Mouse (Mus musculus): ENCODE measurements around the gene Exosc7.

Gene Exosc7

DNA sequence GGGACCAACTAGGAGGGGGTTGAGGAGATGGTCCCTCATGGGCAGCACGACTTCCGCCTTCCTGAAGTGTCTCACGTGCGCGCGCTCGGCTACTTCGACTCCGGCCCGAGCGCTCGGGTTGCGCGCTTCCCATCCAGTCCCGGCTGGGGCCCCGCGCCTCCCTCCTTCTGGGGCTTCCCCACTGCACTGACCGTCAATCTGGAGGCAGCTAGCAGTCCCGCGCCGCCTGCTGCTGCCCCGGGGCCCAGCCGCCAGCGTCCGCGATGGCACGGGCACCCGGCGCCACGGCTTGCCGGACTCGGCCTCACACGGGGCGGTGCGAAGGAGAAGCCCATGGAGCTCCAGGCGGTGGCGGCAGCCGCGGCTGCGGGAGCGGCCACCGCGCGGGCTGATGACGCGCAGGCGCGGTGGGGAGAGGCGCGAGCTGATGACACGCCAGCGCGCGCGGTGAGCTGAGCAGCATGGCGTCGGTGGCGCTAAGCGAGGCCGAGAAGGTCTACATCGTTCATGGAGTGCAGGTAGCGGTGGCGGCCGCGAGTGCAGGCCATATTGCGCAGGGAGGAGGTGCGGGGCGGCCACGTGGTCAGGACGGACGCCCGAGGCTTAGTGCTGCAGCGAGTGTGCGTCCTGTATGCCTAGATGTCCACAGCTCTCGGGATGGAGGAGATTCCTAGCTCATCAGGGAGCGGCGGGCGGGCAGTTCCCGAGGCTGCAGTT lies at the start of gene Exosc7, which contains the start of gene Zdhhc3:
Gene Exosc7, plus strand, starts transcription at position 411 of the 717 bp plus-strand sequence.
Gene Zdhhc3, minus strand, starts transcription at position 401 of the 717 bp plus-strand sequence.
- DNase-seq (ENCODE audit: low read depth, low spot score), result peak; percentile 78

DNA sequence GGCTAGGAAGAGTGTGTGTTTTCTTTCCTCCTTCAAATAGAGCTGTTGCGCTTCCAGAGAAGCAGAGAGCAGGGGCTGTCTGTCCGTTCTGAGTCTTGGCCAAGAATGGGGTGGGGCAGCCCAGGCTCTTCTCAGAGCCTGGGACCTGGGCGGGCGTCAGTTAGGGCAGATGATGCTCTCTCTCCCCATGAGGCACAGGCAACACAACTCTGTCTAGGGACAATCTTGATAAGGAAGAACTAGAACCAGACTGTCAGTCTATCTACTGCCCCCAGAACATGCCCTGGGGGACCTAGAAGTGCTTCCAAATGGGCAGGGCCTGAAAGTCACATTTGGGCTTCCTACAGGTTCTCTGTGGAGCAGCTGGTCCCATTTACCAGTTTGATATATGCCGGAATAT lies 33.9 kb upstream of the Exosc7 start:
- DNase-seq (ENCODE audit: low read depth, low spot score), result no peak

DNA sequence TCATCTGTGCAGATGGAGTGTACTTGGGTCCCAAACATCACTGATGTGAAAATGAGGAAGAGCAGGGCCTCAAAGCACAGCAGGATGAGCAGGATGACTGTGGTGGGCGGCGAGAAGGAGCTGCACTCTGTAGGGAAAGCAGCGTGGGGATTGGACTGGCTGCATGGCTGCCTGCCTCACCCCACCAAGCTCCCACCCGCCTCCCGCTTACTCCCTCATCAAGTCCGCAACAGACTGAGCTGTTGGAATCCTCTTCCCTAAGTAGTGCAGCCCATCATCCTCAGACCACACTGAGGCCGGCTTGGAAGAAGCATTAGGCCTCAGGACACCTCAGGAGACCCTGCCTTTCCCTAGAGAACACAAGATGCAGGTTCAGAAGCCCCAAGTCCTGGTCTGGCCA lies 32.7 kb upstream of the Exosc7 start:
- no peak for DNase-seq (ENCODE audit: low read depth, low spot score)

DNA sequence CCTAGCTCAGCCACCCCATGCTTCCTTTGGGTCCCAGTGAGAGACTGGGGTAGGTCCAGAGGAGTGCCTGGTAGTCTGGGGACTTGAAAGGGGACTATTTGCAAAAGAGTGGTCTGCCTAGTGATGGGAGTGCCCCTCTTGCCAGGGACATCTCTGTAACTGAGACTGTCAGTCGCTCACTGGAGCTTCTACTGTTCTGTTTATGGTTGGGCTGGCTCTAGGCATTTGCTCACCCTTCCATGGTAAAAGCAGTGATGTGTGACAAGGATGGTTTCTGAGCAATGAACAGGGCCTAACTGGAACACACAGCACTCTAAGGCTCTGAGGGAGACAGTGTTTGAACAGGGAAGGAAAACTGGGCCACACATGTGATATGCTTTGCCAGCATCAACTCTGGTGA lies 32.2 kb upstream of the Exosc7 start:
- DNase-seq (ENCODE audit: low read depth, low spot score), result no peak

DNA sequence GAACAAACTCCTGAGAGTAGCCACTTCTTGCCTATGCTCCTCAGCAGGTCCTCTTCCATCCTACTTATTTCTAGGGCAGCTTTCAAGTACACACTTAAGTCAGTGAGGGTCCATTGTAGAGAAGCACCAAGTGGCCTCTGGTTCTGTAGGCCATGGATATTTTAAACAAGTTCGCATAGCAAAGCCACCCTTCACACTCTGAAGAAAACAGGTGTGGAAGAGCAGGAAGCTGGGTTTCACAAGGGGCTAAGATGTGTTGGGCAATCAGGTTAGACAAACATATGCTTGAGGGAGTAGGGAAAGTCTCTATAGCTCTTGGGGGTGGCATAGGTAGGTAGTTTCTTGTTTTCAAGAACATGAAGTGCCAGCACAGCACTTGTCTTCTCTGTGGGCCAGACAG lies 27.6 kb upstream of the Exosc7 start:
- DNase-seq (ENCODE audit: low read depth, low spot score), result no peak

DNA sequence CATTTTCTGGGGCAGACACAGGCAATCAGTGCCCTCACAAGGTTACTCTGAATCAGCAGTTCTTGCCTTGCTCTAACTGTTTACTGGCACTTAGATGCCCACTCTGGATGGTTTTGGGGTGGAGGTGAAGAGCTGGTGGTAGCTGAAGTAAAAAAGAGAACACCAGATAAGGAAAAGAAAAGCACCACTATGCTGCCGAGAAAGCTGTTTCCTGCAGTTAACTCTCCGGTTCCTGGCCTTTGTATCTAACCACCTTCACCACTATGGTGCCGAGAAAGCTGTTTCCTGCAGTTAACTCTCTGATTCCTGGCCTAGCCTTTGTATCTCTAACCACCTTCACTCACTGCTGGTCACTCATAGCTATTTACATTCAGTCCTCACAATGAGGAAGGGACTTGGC lies 25.5 kb upstream of the Exosc7 start:
- no peak for DNase-seq (ENCODE audit: low read depth, low spot score)

- no peak for DNase-seq (ENCODE audit: low read depth, low spot score)
These were observed 22.2 kb upstream of the Exosc7 start for GRCm38 (mm10) chr9:123090844-123091243.

GRCm38 (mm10) chr9:123099631-123100455 lies 13.2 kb upstream of the Exosc7 start:
- no peak for DNase-seq (ENCODE audit: low read depth, low spot score)

- no peak for DNase-seq (ENCODE audit: low read depth, low spot score)
These were observed 9.6 kb upstream of the Exosc7 start for GRCm38 (mm10) chr9:123103425-123103824.

GRCm38 (mm10) chr9:123104362-123104761 lies 8.7 kb upstream of the Exosc7 start:
- DNase-seq (ENCODE audit: low read depth, low spot score), result no peak

GRCm38 (mm10) chr9:123107186-123107585 lies 5.8 kb upstream of the Exosc7 start:
- DNase-seq (ENCODE audit: low read depth, low spot score), result no peak

DNA sequence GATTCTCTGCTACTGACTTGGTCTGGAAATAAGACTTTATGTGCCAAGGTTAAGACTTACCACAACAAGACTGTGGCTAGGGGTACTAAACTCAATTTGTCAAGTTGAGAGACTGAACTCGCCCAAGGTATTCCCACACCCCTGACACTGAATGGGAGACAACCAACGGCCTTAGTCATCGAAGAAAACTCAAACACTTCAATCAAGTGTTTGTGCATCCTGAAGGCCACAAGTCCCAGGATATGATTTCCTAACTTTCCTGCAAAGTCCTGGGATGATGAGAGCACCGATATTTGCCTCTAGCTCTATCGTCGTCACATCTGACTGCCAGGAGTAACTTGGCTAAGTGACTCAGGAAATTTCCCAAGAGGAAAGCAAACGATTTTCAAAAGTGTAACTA lies 3.8 kb upstream of the Exosc7 start:
- DNase-seq (ENCODE audit: low read depth, low spot score), result no peak

- DNase-seq (ENCODE audit: low read depth, low spot score), result no peak
These were observed 1.2 kb upstream of the Exosc7 start for GRCm38 (mm10) chr9:123111751-123112221.

DNA sequence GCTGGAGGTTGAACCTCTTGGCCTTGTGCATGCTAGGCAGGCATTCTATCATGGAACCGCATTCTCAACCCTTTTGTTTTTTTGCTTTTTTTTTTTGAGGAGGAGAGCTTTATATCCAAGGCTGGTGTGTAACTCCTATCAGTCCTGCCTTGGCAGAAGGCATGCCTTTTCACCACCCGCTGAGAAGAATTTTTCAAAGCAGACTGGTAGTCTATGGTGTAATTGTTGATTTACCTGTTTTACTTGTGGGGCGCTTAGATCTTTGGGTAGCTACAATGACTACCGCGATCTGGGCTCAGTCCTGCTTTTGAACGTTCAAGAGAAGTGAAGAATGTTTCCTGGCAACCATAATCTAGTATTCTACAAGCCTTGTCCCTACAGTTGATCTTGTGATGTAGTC lies 916 bp downstream of the Exosc7 start:
- no peak for DNase-seq (ENCODE audit: low read depth, low spot score)

DNA sequence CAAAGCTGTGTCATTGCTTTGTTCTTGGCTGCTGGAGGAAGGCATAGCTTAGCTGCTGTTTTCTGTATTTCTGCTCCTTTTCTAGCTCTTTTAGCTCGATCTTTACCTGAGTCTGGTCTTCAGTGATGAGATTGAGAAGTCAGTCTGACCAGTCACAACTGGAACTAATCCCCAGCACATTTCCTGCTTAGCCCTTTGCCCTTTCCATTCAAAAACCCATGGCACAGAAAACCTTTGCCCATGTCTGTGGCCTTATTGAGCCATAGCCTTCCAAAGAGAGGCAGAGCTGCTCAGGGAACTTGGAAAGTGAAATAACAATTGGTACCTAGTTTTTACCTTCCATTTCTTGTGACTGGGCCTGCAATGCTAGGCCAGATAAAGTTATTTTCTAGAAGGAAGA lies 2.6 kb downstream of the Exosc7 start:
- no peak for DNase-seq (ENCODE audit: low read depth, low spot score)

DNA sequence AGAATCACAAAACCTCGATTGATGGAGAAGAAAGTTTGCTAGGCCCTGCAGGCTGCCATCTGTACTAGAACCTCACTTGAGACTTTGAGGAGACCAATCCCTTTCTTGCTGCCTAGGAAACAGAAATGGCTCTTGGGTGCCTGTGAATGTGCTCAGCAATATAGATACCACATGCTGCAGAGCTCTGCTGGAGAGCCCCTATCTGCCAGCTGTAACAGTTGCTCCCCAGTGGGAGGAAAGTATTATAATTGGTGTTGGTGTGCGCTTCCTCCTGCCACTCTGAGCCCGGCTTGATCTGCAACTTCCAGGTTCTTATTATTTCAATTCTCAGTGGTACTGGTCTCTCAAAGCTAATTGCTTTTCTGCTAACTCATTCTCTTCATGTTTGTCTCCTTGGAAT lies 10.0 kb downstream of the Exosc7 start:
- DNase-seq (ENCODE audit: low read depth, low spot score), result no peak

DNA sequence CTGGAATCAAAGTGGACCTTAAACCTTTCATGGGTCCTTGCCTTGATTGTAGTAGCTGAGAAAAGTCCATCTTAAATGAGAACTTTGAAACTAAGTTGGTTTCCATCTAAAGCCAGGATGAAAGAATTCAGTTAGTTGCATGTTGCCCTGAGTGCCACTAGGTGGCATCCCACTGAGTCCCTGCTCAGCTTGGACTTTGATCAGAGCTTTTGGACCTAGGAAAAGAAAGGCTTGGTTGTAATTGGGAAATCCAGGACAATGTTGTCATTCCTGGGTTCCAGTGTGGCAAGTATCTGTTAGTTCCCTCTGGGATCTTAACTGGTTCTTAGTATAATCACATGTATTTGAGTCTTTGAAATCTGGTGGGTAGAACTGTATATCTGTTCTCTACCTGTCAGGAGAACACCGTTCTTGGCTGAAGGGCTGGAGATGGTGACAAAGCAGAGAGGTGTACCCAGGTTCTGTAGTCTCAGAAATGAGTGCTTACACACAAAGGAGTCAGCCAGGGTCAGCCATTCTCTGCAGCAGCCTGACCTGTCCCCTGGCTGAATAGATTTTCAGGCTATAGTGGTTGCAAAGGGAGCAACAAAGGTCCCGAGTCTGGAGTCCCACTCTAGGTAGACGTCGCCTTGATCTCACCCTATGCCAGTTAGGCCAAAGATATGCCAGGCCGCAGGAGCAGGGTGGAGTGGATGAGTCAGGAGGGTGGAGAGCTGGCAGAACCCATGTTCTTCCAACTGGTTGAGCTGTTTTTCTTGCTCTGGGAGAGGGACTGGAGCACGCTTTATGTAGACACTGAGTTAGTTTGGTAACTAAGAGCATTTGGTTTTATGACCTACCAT lies 10.8 kb downstream of the Exosc7 start:
- no peak for DNase-seq (ENCODE audit: low read depth, low spot score)

DNA sequence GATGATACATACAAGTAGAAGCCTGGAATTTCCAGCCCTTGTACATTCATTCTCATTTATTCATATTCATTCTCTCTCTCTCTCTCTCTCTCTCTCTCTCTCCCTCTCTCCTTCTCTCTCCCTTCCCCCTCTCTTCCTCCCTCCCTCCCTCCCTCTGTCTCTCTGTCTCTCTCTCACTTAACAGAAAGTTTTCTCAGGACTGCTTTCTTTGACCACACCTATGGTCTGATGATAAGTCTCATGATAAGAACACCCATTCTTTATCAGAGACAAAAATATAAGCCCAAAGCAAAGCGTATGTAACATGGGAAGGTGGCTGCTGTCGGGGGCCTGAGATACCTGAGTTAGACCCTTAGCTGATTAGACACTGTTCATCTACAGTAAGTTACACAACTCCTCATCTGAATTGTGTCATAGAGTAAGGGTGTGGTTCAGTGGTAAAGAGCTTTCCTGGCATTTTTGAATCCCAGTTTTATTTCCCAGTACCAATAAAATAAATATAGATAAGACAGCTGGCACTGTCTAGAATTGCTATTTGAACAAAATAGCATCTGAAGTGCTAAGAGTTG lies 11.5 kb downstream of the Exosc7 start:
- DNase-seq (ENCODE audit: low read depth, low spot score), result no peak

- DNase-seq (ENCODE audit: low read depth, low spot score), result no peak
These were observed 14.6 kb downstream of the Exosc7 start for GRCm38 (mm10) chr9:123127663-123128062.

GRCm38 (mm10) chr9:123132994-123133393 lies 20.0 kb downstream of the Exosc7 start:
- no peak for DNase-seq (ENCODE audit: low read depth, low spot score)

GRCm38 (mm10) chr9:123136953-123137682 lies 24.1 kb downstream of the Exosc7 start:
- no peak for DNase-seq (ENCODE audit: low read depth, low spot score)

Measured in retina, adult 2 months (tissue).